Comparison of ENCODE assay signal across 10 mouse cellular contexts in genomic region chr12:40498928-40499626, GRCm38 (mm10). TPM values are rescaled to one million over a fixed set of nuclear protein-coding genes. Genes with fewer than 3 reads are reported as not detected.
DNase-seq lines count a peak whose midpoint lies in the region; ATAC-seq and TF ChIP-seq lines count a peak whose summit lies in the region.
"Had no signal": no experiment of that assay in that cellular context is flagged by ENCODE, and none has a peak within 500 bp of the region (broad histone marks: within the 10 kb centered on the region; RNA-seq: fewer than 3 reads in every experiment).

No protein-coding gene starts in this region.

- H3K4me1 ChIP-seq in hindbrain, embryonic 13.5 days (replicated peaks) = peaks cover 44% of the 10 kb centered on the region
- no peaks in the 10 kb centered on the region for H3K4me1 ChIP-seq in hindbrain, embryonic 11.5 days (replicated peaks; ENCODE audit: control insufficient read depth, insufficient read depth, low read length)
- H3K4me1 ChIP-seq in heart, postnatal 0 days (ENCODE audit: control insufficient read depth, insufficient read depth) = peaks cover 17% of the 10 kb centered on the region
- peaks cover 3% of the 10 kb centered on the region for H3K4me1 ChIP-seq in liver, postnatal 0 days (ENCODE audit: insufficient read depth)

- DNase-seq in hindbrain, embryonic 11.5 days (ENCODE audit: low spot score) = no peak
- DNase-seq in adrenal gland, adult 2 months = peak; percentile 71
- peak; percentile 23 for DNase-seq in embryo, embryonic 10.5 days (ENCODE audit: low spot score)
- DNase-seq in heart, postnatal 0 days (ENCODE audit: low spot score) = no peak
- peak; percentile 57 to 66 for DNase-seq in layer of hippocampus, postnatal 10 days (ENCODE audit: low spot score in 2 of 2)
- no peak for DNase-seq in liver, postnatal 0 days
- DNase-seq in T-cell, adult 2 months (ENCODE audit: low spot score) = no peak

- TF ChIP-seq CTCF in heart, postnatal 0 days (IDR thresholded peaks at IDR 0.05; ENCODE audit: low read depth) = no peak
- TF ChIP-seq CTCF in liver, postnatal 0 days (IDR thresholded peaks at IDR 0.05; ENCODE audit: low read depth) = no peak

- no peaks in the 10 kb centered on the region for H3K9me3 ChIP-seq in hindbrain, embryonic 13.5 days
- H3K9me3 ChIP-seq in hindbrain, embryonic 11.5 days (ENCODE audit: control insufficient read depth, low read length) = no peaks in the 10 kb centered on the region
- no peaks in the 10 kb centered on the region for H3K9me3 ChIP-seq in heart, postnatal 0 days (replicated peaks; ENCODE audit: control insufficient read depth, low read length)
- no peaks in the 10 kb centered on the region for H3K9me3 ChIP-seq in liver, postnatal 0 days (ENCODE audit: low read length)
- H3K9me3 ChIP-seq: embryonic facial prominence, embryonic 12.5 days; limb, embryonic 12.5 days had no signal

- no peak overlapping the region for H3K9ac ChIP-seq in hindbrain, embryonic 13.5 days
- H3K9ac ChIP-seq in hindbrain, embryonic 11.5 days (ENCODE audit: low read depth, low read length) = no peak overlapping the region
- H3K9ac ChIP-seq in heart, postnatal 0 days (replicated peaks; ENCODE audit: low read depth, low read length) = no peak overlapping the region
- H3K9ac ChIP-seq in liver, postnatal 0 days (replicated peaks) = no peak overlapping the region
- H3K9ac ChIP-seq: embryonic facial prominence, embryonic 12.5 days; limb, embryonic 12.5 days had no signal

- H3K4me2 ChIP-seq in hindbrain, embryonic 13.5 days = no peak overlapping the region
- H3K4me2 ChIP-seq in hindbrain, embryonic 11.5 days (replicated peaks; ENCODE audit: low read depth, low read length) = no peak overlapping the region
- H3K4me2 ChIP-seq in heart, postnatal 0 days (ENCODE audit: low read depth, low read length) = no peak overlapping the region
- H3K4me2 ChIP-seq in liver, postnatal 0 days (ENCODE audit: low read depth, low read length) = no peak overlapping the region
- H3K4me2 ChIP-seq: embryonic facial prominence, embryonic 12.5 days; limb, embryonic 12.5 days had no signal

- no peaks in the 10 kb centered on the region for H3K36me3 ChIP-seq in hindbrain, embryonic 13.5 days
- no peaks in the 10 kb centered on the region for H3K36me3 ChIP-seq in hindbrain, embryonic 11.5 days (ENCODE audit: control insufficient read depth, insufficient read depth, low read length)
- no peaks in the 10 kb centered on the region for H3K36me3 ChIP-seq in heart, postnatal 0 days (replicated peaks; ENCODE audit: control insufficient read depth, insufficient read depth, low read length)
- H3K36me3 ChIP-seq in liver, postnatal 0 days (replicated peaks; ENCODE audit: insufficient read depth, low read length) = no peaks in the 10 kb centered on the region
- H3K36me3 ChIP-seq: embryonic facial prominence, embryonic 12.5 days; limb, embryonic 12.5 days had no signal

- H3K4me3 ChIP-seq in hindbrain, embryonic 13.5 days = no peak overlapping the region
- no peak overlapping the region for H3K4me3 ChIP-seq in hindbrain, embryonic 11.5 days (ENCODE audit: low read depth, low read length)
- H3K4me3 ChIP-seq in heart, postnatal 0 days (ENCODE audit: low read depth, low read length) = no peak overlapping the region
- H3K4me3 ChIP-seq in liver, postnatal 0 days (ENCODE audit: low read depth, low read length) = no peak overlapping the region
- H3K4me3 ChIP-seq: embryonic facial prominence, embryonic 12.5 days; limb, embryonic 12.5 days had no signal

- no peak for TF ChIP-seq EP300 in heart, postnatal 0 days (IDR thresholded peaks at IDR 0.05; ENCODE audit: low read depth)
- TF ChIP-seq EP300 in liver, postnatal 0 days (IDR thresholded peaks at IDR 0.05; ENCODE audit: low read depth) = no peak

- ATAC-seq in hindbrain, embryonic 13.5 days (ENCODE audit: low FRiP score) = 0 out of 2 replicates have a peak, but pooled peaks have one; percentile 25
- no peak for ATAC-seq in hindbrain, embryonic 11.5 days (ENCODE audit: low FRiP score)
- ATAC-seq in heart, postnatal 0 days (ENCODE audit: insufficient read depth, low read depth) = peak; percentile 54; the same call in 1 of the 2 replicates
- ATAC-seq in liver, postnatal 0 days = no peak

- no peaks in the 10 kb centered on the region for H3K27me3 ChIP-seq in hindbrain, embryonic 13.5 days
- no peaks in the 10 kb centered on the region for H3K27me3 ChIP-seq in hindbrain, embryonic 11.5 days (ENCODE audit: control insufficient read depth, insufficient read depth, low read length)
- H3K27me3 ChIP-seq in heart, postnatal 0 days (ENCODE audit: control insufficient read depth, insufficient read depth, low read length) = no peaks in the 10 kb centered on the region
- H3K27me3 ChIP-seq in liver, postnatal 0 days (ENCODE audit: insufficient read depth, low read length) = no peaks in the 10 kb centered on the region
- H3K27me3 ChIP-seq: embryonic facial prominence, embryonic 12.5 days; limb, embryonic 12.5 days had no signal

- peak overlapping the region; percentile 31; the same call in 1 of the 2 replicates for H3K27ac ChIP-seq in hindbrain, embryonic 13.5 days
- H3K27ac ChIP-seq in hindbrain, embryonic 11.5 days (ENCODE audit: low read depth, low read length) = no peak overlapping the region
- 0 out of 2 replicates have a peak overlapping the region, but pooled peaks have one; percentile 11 for H3K27ac ChIP-seq in heart, postnatal 0 days (ENCODE audit: low read depth)
- H3K27ac ChIP-seq in liver, postnatal 0 days (ENCODE audit: low read depth) = no peak overlapping the region
- H3K27ac ChIP-seq: embryonic facial prominence, embryonic 12.5 days; limb, embryonic 12.5 days had no signal

- 70% methylated on average over 15 of the region's 15 CpGs for WGBS in hindbrain, embryonic 13.5 days
- 71% methylated on average over 15 of the region's 15 CpGs for WGBS in hindbrain, embryonic 11.5 days
- 53% methylated on average over 15 of the region's 15 CpGs for WGBS in heart, postnatal 0 days
- 76% methylated on average over 15 of the region's 15 CpGs for WGBS in liver, postnatal 0 days (ENCODE audit: insufficient replicate concordance)

RNA-seq across cellular contexts. Expression of gene Dock4, which starts 53.3 kb away (rescaled TPM):
- 40.5 and 43.4 TPM in 2 replicates for polyA plus RNA-seq in hindbrain, embryonic 13.5 days (2015; fragmentation: Nextera tagmentation; extraction: Ambion mirVana)
- polyA plus RNA-seq in hindbrain, embryonic 11.5 days (2014; fragmentation: Nextera tagmentation; extraction: Ambion mirVana) = 19.8 and 29.4 TPM in 2 replicates
- 10 to 100 TPM; 14.5 to 15.5 TPM for total RNA-seq in adrenal gland, adult 2 months (2021)
- polyA plus RNA-seq in adrenal gland, adult 2 months (2012; rRNA removed) = 4.3 and 4.7 TPM in 2 replicates
- total RNA-seq in heart, postnatal 0 days (2014; rRNA removed; ENCODE audit: low replicate concordance) = 6.1 and 9.2 TPM in 2 replicates
- polyA plus RNA-seq in heart, postnatal 0 days (2015; fragmentation: Nextera tagmentation; extraction: Ambion mirVana) = 4.2 and 4.4 TPM in 2 replicates
- 100 to 1,000 TPM; 142 to 146 TPM for total RNA-seq in layer of hippocampus, postnatal 10 days (2021)
- polyA plus RNA-seq in liver, postnatal 0 days (2015; fragmentation: Nextera tagmentation; extraction: Ambion mirVana) = 1.3 and 1.4 TPM in 2 replicates

RNA-seq across cellular contexts. Expression of gene Zfp277, which starts 53.4 kb away (rescaled TPM):
- polyA plus RNA-seq in hindbrain, embryonic 13.5 days (2015; fragmentation: Nextera tagmentation; extraction: Ambion mirVana) = 29.9 TPM in 2 replicates
- polyA plus RNA-seq in hindbrain, embryonic 11.5 days (2014; fragmentation: Nextera tagmentation; extraction: Ambion mirVana) = 42.3 and 46.2 TPM in 2 replicates
- total RNA-seq in adrenal gland, adult 2 months (2021) = 10 to 100 TPM; 14.2 to 16.3 TPM
- 2.0 and 2.1 TPM in 2 replicates for polyA plus RNA-seq in adrenal gland, adult 2 months (2012; rRNA removed)
- total RNA-seq in heart, postnatal 0 days (2014; rRNA removed; ENCODE audit: low replicate concordance) = 17.9 and 23.4 TPM in 2 replicates
- 22.5 and 24.9 TPM in 2 replicates for polyA plus RNA-seq in heart, postnatal 0 days (2015; fragmentation: Nextera tagmentation; extraction: Ambion mirVana)
- 10 to 100 TPM; 28.1 to 29.0 TPM for total RNA-seq in layer of hippocampus, postnatal 10 days (2021)
- 7.9 and 8.3 TPM in 2 replicates for polyA plus RNA-seq in liver, postnatal 0 days (2015; fragmentation: Nextera tagmentation; extraction: Ambion mirVana)

Comparison
In these comparisons a context has a peak if more than half of its experiments do, and no peak if none do; other contexts are left out.
1. ATAC-seq: peak in hindbrain, embryonic 13.5 days (single experiment) and heart, postnatal 0 days (single experiment); none in hindbrain, embryonic 11.5 days (single experiment) and liver, postnatal 0 days (single experiment).
2. H3K27ac ChIP-seq: peak in hindbrain, embryonic 13.5 days (single experiment) and heart, postnatal 0 days (single experiment); none in hindbrain, embryonic 11.5 days (single experiment) and liver, postnatal 0 days (single experiment).
3. DNase-seq: peak in adrenal gland, adult 2 months (single experiment), embryo, embryonic 10.5 days (single experiment) and layer of hippocampus, postnatal 10 days (2 of 2); none in hindbrain, embryonic 11.5 days (single experiment), heart, postnatal 0 days (single experiment), liver, postnatal 0 days (single experiment) and T-cell, adult 2 months (single experiment).